Mouse (Mus musculus) midbrain, embryonic 15.5 days (tissue): ENCODE measurements around the gene Ptpn11. TPM values are rescaled to one million over a fixed set of nuclear protein-coding genes. Genes with fewer than 3 reads are reported as not detected.

Experiments used
- ATAC-seq: fragments of 200-750 bp; cut with Nextera tagmentation; replicated peaks from 2 replicates; pipeline ENCODE4 v1.8.0; 2017; ENCODE audit warnings: moderate TSS enrichment
- H3K27ac ChIP-seq: fragments of 300-500 bp; sonication (generic); 2 replicates; pipeline ENCODE4 v1.5.1; 2015; ENCODE audit warnings: mild to moderate bottlenecking, inconsistent platforms
- H3K27me3 ChIP-seq: fragments of 300-500 bp; sonication (generic); replicated peaks from 2 replicates; pipeline ENCODE4 v1.6.1; 2015; ENCODE audit warnings: inconsistent platforms
- H3K36me3 ChIP-seq: fragments of 300-500 bp; sonication (generic); replicated peaks from 2 replicates; pipeline ENCODE4 v1.6.1; 2015; ENCODE audit warnings: inconsistent platforms
- H3K4me1 ChIP-seq: fragments of 300-500 bp; sonication (generic); 2 replicates; pipeline ENCODE4 v1.6.1; 2015; ENCODE audit warnings: inconsistent platforms
- H3K4me2 ChIP-seq: fragments of 300-500 bp; sonication (generic); 2 replicates; pipeline ENCODE4 v1.6.1; 2015; ENCODE audit warnings: inconsistent platforms, mild to moderate bottlenecking, moderate library complexity
- H3K4me3 ChIP-seq: fragments of 300-500 bp; sonication (generic); 2 replicates; pipeline ENCODE4 v1.5.1; 2015; ENCODE audit warnings: mild to moderate bottlenecking, inconsistent platforms
- H3K9ac ChIP-seq: fragments of 300-500 bp; sonication (generic); 2 replicates; pipeline ENCODE4 v1.6.1; 2015; ENCODE audit warnings: mild to moderate bottlenecking, inconsistent platforms
- H3K9me3 ChIP-seq: fragments of 300-500 bp; sonication (generic); 2 replicates; pipeline ENCODE4 v1.6.1; 2016; ENCODE audit warnings: inconsistent platforms
- WGBS: fragments of 180-500 bp; shearing (Covaris S2); methylation state at CpG from one replicate; pipeline ENCODE4 v1.1.7; 2015; ENCODE audit warnings: mixed read lengths; 5-methylcytosine and 5-hydroxymethylcytosine counted together
- polyA plus RNA-seq: library from polyadenylated mRNA; unstranded; fragments of >200 nt; fragmentation: Nextera tagmentation; extraction: Ambion mirVana; gene quantifications from 2 replicates; pipeline ENCODE4 v1.2.1, GENCODE M21; 2015

The Ptpn11 gene
- polyA plus RNA-seq, 1 experiment from 2014 or later, result 23.7 TPM

GRCm38 (mm10) chr5:121140276-121140675 lies 50.9 kb downstream of the Ptpn11 start:
- H3K4me1 ChIP-seq, result peaks cover 13% of the 10 kb centered on the region
- no peaks in the 10 kb centered on the region for H3K9me3 ChIP-seq
- no peak overlapping the region for H3K4me3 ChIP-seq
- ATAC-seq, result no peak
- 74% methylated on average over 7 of the region's 7 CpGs for WGBS
- H3K36me3 ChIP-seq, result peaks cover 29% of the 10 kb centered on the region
- H3K9ac ChIP-seq, result no peak overlapping the region
- no peaks in the 10 kb centered on the region for H3K27me3 ChIP-seq
- H3K27ac ChIP-seq, result no peak overlapping the region
- no peak overlapping the region for H3K4me2 ChIP-seq

GRCm38 (mm10) chr5:121137125-121137524 lies 54.1 kb downstream of the Ptpn11 start:
- Histone ChIP-seq H3K4me2 (no peak overlapping the region), H3K27ac (no peak overlapping the region), H3K4me3 (no peak overlapping the region), H3K27me3 (no peaks in the 10 kb centered on the region), H3K36me3 (peaks cover 40% of the 10 kb centered on the region), H3K9ac (no peak overlapping the region), H3K9me3 (no peaks in the 10 kb centered on the region), H3K4me1 (0 out of 2 replicates have a peak, but pooled peaks cover 2% of the 10 kb centered on the region)
- 98% methylated on average over 8 of the region's 8 CpGs for WGBS
- ATAC-seq, result no peak

DNA sequence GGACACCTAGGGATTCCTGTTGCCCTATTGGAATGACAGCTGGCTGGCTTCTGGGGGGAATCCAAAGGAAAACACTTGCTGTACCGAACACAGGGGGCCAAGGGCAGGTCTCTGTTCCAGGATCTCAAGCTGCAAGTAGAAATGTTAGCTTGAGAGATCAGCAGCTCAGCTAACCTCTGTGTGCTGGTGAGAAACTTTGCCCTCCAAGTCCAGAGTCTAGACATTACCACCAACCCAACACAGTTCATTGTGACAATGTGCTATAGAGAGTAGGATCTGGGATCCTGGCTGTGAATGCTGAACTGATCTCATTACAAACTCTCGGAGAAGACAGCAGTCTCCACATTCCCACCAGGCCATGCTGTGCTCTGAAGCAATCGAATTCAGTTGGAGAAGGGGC lies 59.4 kb downstream of the Ptpn11 start:
- H3K4me3 ChIP-seq, result no peak overlapping the region
- no peak overlapping the region for H3K4me2 ChIP-seq
- WGBS, result 90% methylated on average over 3 of the region's 3 CpGs
- H3K9me3 ChIP-seq, result no peaks in the 10 kb centered on the region
- H3K4me1 ChIP-seq, result no peaks in the 10 kb centered on the region
- H3K27ac ChIP-seq, result no peak overlapping the region
- no peak overlapping the region for H3K9ac ChIP-seq
- no peak for ATAC-seq
- no peaks in the 10 kb centered on the region for H3K27me3 ChIP-seq
- peaks cover 37% of the 10 kb centered on the region for H3K36me3 ChIP-seq

GRCm38 (mm10) chr5:121129254-121129653 lies 61.9 kb downstream of the Ptpn11 start:
- Histone ChIP-seq H3K4me3 (no peak overlapping the region), H3K36me3 (peaks cover 19% of the 10 kb centered on the region), H3K9me3 (no peaks in the 10 kb centered on the region), H3K9ac (no peak overlapping the region), H3K27me3 (no peaks in the 10 kb centered on the region), H3K27ac (no peak overlapping the region), H3K4me2 (no peak overlapping the region), H3K4me1 (no peaks in the 10 kb centered on the region)
- no peak for ATAC-seq
- 95% methylated on average over 5 of the region's 5 CpGs for WGBS

- no peak for ATAC-seq
- H3K27ac ChIP-seq, result no peak overlapping the region
- H3K4me1 ChIP-seq, result 0 out of 2 replicates have a peak, but pooled peaks cover 5% of the 10 kb centered on the region
- no peak overlapping the region for H3K4me2 ChIP-seq
- H3K9ac ChIP-seq, result no peak overlapping the region
- H3K9me3 ChIP-seq, result no peaks in the 10 kb centered on the region
- no peak overlapping the region for H3K4me3 ChIP-seq
- no peaks in the 10 kb centered on the region for H3K27me3 ChIP-seq
- H3K36me3 ChIP-seq, result no peaks in the 10 kb centered on the region
- WGBS, result 71% methylated on average over 2 of the region's 2 CpGs
These were observed 65.1 kb downstream of the Ptpn11 start for GRCm38 (mm10) chr5:121126051-121126450.

DNA sequence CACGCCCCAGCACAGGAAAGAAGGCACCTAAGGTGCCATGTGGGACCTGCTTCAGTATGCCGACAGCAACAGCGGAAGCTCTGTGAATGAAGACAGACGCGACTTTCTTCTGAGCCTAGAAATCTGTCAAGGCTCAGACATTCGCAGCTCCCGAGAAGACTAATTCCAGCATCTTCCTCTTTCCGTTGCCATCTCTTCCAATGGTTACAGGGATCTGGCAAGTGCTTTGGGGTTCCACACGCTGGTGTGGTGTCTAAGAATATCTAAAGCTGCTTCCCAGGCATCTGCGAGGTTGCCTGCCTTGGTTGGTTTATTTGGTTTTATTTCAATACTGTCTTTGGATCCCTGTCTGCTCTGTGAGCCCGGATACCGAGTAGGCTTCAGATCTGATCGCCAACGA lies 65.6 kb downstream of the Ptpn11 start:
- 91% methylated on average over 14 of the region's 14 CpGs for WGBS
- no peak overlapping the region for H3K4me2 ChIP-seq
- H3K27ac ChIP-seq, result no peak overlapping the region
- H3K4me1 ChIP-seq, result 0 out of 2 replicates have a peak, but pooled peaks cover 5% of the 10 kb centered on the region
- no peaks in the 10 kb centered on the region for H3K36me3 ChIP-seq
- H3K27me3 ChIP-seq, result no peaks in the 10 kb centered on the region
- no peak for ATAC-seq
- H3K9me3 ChIP-seq, result no peaks in the 10 kb centered on the region
- H3K9ac ChIP-seq, result no peak overlapping the region
- H3K4me3 ChIP-seq, result no peak overlapping the region

GRCm38 (mm10) chr5:121124208-121125185 lies 66.7 kb downstream of the Ptpn11 start:
- Histone ChIP-seq H3K4me3 (no peak overlapping the region), H3K4me1 (peaks cover 10% of the 10 kb centered on the region; the same call in 1 of the 2 replicates), H3K27ac (no peak overlapping the region), H3K36me3 (no peaks in the 10 kb centered on the region), H3K9me3 (no peaks in the 10 kb centered on the region), H3K9ac (no peak overlapping the region), H3K27me3 (no peaks in the 10 kb centered on the region), H3K4me2 (no peak overlapping the region)
- ATAC-seq, result no peak
- 79% methylated on average over 5 of the region's 5 CpGs for WGBS

- WGBS, result 62% methylated on average over 5 of the region's 5 CpGs
- Histone ChIP-seq H3K27me3 (no peaks in the 10 kb centered on the region), H3K27ac (peak overlapping the region; percentile 10; the same call in 1 of the 2 replicates), H3K4me1 (peaks cover 10% of the 10 kb centered on the region; the same call in 1 of the 2 replicates), H3K4me2 (no peak overlapping the region), H3K9ac (no peak overlapping the region), H3K9me3 (no peaks in the 10 kb centered on the region), H3K4me3 (no peak overlapping the region), H3K36me3 (no peaks in the 10 kb centered on the region)
- no peak for ATAC-seq
These were observed 67.8 kb downstream of the Ptpn11 start for GRCm38 (mm10) chr5:121123399-121123798.

DNA sequence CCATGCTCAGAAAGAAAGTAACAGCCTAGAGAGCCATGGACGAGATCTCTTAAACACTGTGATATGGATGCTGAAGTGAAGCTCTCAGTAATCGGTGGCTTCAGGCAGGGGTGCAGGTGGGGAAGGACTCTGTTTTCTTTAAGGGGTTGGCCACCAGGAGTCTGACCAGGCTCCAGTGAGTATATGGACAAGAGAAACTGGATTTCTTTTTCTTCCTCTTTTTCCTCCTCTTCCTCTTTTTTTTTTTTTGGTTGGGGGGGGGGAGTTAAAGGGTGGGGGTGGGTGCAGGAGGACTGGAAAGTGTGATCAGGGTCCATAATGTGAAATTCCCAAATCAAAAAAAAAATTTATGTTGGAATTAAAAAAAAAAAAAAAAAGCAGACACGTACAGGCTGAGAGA lies 68.6 kb downstream of the Ptpn11 start:
- Histone ChIP-seq H3K9ac (no peak overlapping the region), H3K4me3 (no peak overlapping the region), H3K9me3 (no peaks in the 10 kb centered on the region), H3K4me1 (peaks cover 18% of the 10 kb centered on the region), H3K27ac (no peak overlapping the region), H3K4me2 (no peak overlapping the region), H3K36me3 (no peaks in the 10 kb centered on the region), H3K27me3 (no peaks in the 10 kb centered on the region)
- ATAC-seq, result no peak
- WGBS, result 80% methylated on average over 3 of the region's 3 CpGs

- H3K27me3 ChIP-seq, result no peaks in the 10 kb centered on the region
- H3K9ac ChIP-seq, result no peak overlapping the region
- H3K4me1 ChIP-seq, result peaks cover 19% of the 10 kb centered on the region
- H3K4me3 ChIP-seq, result no peak overlapping the region
- no peak overlapping the region for H3K27ac ChIP-seq
- WGBS, result 94% methylated on average over 3 of the region's 3 CpGs
- no peaks in the 10 kb centered on the region for H3K9me3 ChIP-seq
- no peak overlapping the region for H3K4me2 ChIP-seq
- ATAC-seq, result no peak
- H3K36me3 ChIP-seq, result no peaks in the 10 kb centered on the region
These were observed 69.2 kb downstream of the Ptpn11 start for GRCm38 (mm10) chr5:121122036-121122435.

DNA sequence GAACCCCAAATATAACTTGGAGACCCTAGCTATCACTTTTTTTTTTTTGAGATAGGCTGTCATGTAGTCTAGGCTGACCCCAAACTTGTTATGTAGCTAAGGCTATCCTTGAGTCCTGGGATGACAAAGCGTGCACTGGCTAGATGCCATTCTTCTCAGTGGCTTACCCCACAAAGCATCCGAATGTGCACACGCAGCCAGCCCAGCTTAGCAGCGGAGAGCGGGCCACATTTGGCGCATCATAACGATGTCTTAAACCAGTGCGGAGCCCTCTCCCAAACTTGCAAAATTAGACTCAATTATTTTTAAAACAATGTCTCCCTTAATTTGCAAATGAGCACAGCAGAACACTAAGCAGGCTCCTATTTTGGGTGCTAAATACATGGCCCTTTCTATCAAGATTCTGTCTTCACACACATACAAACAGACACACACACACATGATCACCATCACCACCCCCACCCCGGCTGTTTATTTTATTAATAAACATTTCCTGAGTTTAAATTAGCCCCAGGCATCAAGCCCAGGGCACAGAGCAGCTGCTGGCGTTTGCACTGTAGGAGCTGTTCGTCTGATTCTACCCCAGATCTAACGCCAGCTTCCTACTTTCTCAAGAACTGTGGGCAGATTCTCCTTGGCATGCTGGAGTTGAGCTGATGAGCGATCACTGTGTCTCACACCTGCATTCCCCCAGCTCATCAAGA lies 71.7 kb downstream of the Ptpn11 start:
- 70% methylated on average over 13 of the region's 13 CpGs for WGBS
- Histone ChIP-seq H3K4me2 (no peak overlapping the region), H3K9ac (no peak overlapping the region), H3K27me3 (no peaks in the 10 kb centered on the region), H3K4me1 (peaks cover 45% of the 10 kb centered on the region), H3K27ac (peak overlapping the region; percentile 42; the same call in 1 of the 2 replicates), H3K36me3 (no peaks in the 10 kb centered on the region), H3K4me3 (no peak overlapping the region), H3K9me3 (no peaks in the 10 kb centered on the region)
- ATAC-seq, result no peak

- Histone ChIP-seq H3K36me3 (no peaks in the 10 kb centered on the region), H3K9ac (no peak overlapping the region), H3K27ac (0 out of 2 replicates have a peak overlapping the region, but pooled peaks have one; percentile 20), H3K27me3 (no peaks in the 10 kb centered on the region), H3K4me3 (no peak overlapping the region), H3K4me1 (peaks cover 52% of the 10 kb centered on the region), H3K9me3 (no peaks in the 10 kb centered on the region), H3K4me2 (no peak overlapping the region)
- WGBS, result 71% methylated on average over 4 of the region's 4 CpGs
- no peak for ATAC-seq
These were observed 72.9 kb downstream of the Ptpn11 start for GRCm38 (mm10) chr5:121118345-121118744.
